Mouse (Mus musculus) limb, embryonic 10.5 days (tissue): Measurements from ENCODE around the gene Chrm3. TPM values are rescaled to one million over a fixed set of nuclear protein-coding genes. Genes with fewer than 3 reads are reported as not detected.

Source experiments
- DNase-seq: peaks from one replicate; pipeline ENCODE4 v3.0.0-alpha.2; 2017; ENCODE audit warnings: low spot score
- H3K27ac ChIP-seq: fragments of 300-500 bp; sonication (generic); 2 replicates; pipeline ENCODE4 v1.5.1; 2016; ENCODE audit warnings: mild to moderate bottlenecking
- H3K27me3 ChIP-seq: fragments of 300-500 bp; sonication (generic); 2 replicates; pipeline ENCODE4 v1.6.1; 2016; ENCODE audit warnings: low read depth, mild to moderate bottlenecking; ENCODE audit not compliant: poor library complexity, severe bottlenecking
- H3K36me3 ChIP-seq: fragments of 300-500 bp; sonication (generic); 2 replicates; pipeline ENCODE4 v1.6.1; 2016; ENCODE audit warnings: mild to moderate bottlenecking, moderate library complexity
- H3K4me1 ChIP-seq: fragments of 300-500 bp; sonication (generic); 2 replicates; pipeline ENCODE4 v1.6.1; 2016
- H3K4me3 ChIP-seq: fragments of 300-500 bp; sonication (generic); 2 replicates; pipeline ENCODE4 v1.5.1; 2016; ENCODE audit warnings: mild to moderate bottlenecking, moderate library complexity
- H3K9me3 ChIP-seq: fragments of 300-500 bp; sonication (generic); replicated peaks from 2 replicates; pipeline ENCODE4 v1.6.1; 2016; ENCODE audit warnings: mild to moderate bottlenecking
- WGBS: fragments of 180-500 bp; shearing (Covaris S2); methylation state at CpG from one replicate; pipeline ENCODE4 v1.1.7; 2016; 5-methylcytosine and 5-hydroxymethylcytosine counted together
- polyA plus RNA-seq: library from polyadenylated mRNA; unstranded; fragments of >200 nt; fragmentation: Nextera tagmentation; extraction: Ambion mirVana; gene quantifications from 2 replicates; pipeline ENCODE4 v1.2.1, GENCODE M21; 2016

Gene Chrm3
- polyA plus RNA-seq, 1 experiment from 2014 or later = not detected

DNA sequence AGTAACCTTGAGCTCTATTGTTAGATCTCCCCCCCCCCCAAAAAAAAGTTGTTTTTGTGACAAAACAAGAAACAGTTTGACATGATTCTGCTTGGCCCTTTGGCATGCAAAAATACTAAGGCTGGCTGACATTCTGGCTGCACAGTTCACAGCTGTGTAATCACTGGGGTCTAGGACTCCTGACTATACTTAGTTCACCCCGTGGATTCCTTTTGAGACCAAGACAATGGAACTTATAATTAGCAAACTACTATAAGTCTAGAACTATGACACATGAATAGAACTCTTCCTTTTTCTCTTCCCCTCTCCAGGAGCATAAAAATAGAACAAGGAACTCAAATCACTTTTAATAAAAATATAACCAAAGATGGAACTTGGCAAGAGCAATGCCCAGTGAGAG, 251.1 kb downstream of the Chrm3 start:
- no peak overlapping the region for H3K4me3 ChIP-seq
- no peak for DNase-seq
- no peaks in the 10 kb centered on the region for H3K36me3 ChIP-seq
- H3K27ac ChIP-seq = no peak overlapping the region
- WGBS = 87% methylated on average over 1 of the region's 1 CpGs
- no peaks in the 10 kb centered on the region for H3K4me1 ChIP-seq
- no peaks in the 10 kb centered on the region for H3K9me3 ChIP-seq
- H3K27me3 ChIP-seq = no peaks in the 10 kb centered on the region

DNA sequence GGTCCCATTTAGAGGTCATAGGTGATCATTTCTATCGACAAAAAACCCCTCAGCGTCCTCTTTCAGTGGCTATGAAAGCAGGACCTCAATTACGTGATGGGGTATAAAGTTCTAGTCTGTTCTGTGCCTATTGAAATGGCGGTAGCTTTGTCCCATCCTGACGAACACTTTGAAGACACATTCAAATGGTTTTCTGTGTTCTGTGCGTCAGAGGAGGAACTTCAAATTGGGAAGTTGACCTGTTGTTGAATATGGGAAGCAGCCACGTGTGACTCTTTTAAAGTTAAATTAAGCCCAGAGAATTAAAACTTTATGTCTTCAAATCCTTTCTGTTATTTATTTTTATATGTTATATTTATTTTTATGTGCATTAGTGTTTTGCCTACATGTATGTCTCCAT, 253.3 kb downstream of the Chrm3 start:
- H3K27me3 ChIP-seq = no peaks in the 10 kb centered on the region
- H3K4me1 ChIP-seq = no peaks in the 10 kb centered on the region
- no peaks in the 10 kb centered on the region for H3K36me3 ChIP-seq
- H3K9me3 ChIP-seq = no peaks in the 10 kb centered on the region
- DNase-seq = no peak
- H3K27ac ChIP-seq = no peak overlapping the region
- WGBS = 88% methylated on average over 7 of the region's 7 CpGs
- no peak overlapping the region for H3K4me3 ChIP-seq

DNA sequence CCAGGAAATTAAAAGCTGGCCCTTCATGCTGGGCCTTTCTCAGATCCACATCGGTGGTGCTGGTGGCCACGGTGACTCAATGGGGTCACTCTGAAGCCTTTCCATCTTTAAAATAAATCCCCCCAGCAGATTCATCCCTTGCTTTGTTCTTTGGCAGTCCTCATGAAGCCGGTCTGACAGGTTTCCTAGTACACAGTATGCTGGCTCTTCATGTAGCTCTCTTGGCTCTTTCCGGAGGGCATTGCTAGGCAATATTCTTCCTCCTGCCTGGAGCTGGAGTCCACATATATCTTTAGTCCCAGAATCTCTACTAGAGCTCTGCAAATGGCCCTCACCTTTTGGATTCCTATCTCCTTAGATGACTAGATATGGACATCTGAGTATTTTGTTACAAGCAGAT, 269.9 kb downstream of the Chrm3 start:
- DNase-seq = no peak
- WGBS = 88% methylated on average over 4 of the region's 4 CpGs
- no peaks in the 10 kb centered on the region for H3K9me3 ChIP-seq
- no peaks in the 10 kb centered on the region for H3K36me3 ChIP-seq
- H3K27me3 ChIP-seq = no peaks in the 10 kb centered on the region
- H3K4me3 ChIP-seq = no peak overlapping the region
- H3K4me1 ChIP-seq = no peaks in the 10 kb centered on the region
- no peak overlapping the region for H3K27ac ChIP-seq

DNA sequence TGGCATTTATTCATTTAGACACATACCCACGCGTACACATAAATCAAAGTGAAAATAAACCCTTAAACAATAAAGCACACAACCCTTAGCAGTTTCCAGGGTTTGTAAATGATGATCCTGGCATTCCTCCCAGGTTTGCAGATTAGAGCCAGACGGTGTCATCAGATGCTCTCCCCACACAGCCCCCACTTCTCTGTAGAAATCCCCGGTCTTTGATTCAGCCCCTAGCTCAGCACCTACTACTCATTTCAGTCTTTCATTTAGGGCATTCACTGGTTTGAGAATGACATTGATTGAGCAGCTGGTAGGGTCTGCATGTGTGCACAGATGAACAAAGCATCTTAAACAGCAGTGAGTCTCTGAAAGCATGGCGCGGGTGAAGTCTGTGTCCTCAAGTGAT, 274.3 kb downstream of the Chrm3 start:
- H3K9me3 ChIP-seq = no peaks in the 10 kb centered on the region
- 92% methylated on average over 6 of the region's 6 CpGs for WGBS
- H3K27me3 ChIP-seq = no peaks in the 10 kb centered on the region
- no peaks in the 10 kb centered on the region for H3K4me1 ChIP-seq
- H3K36me3 ChIP-seq = no peaks in the 10 kb centered on the region
- H3K4me3 ChIP-seq = no peak overlapping the region
- no peak for DNase-seq
- no peak overlapping the region for H3K27ac ChIP-seq

DNA sequence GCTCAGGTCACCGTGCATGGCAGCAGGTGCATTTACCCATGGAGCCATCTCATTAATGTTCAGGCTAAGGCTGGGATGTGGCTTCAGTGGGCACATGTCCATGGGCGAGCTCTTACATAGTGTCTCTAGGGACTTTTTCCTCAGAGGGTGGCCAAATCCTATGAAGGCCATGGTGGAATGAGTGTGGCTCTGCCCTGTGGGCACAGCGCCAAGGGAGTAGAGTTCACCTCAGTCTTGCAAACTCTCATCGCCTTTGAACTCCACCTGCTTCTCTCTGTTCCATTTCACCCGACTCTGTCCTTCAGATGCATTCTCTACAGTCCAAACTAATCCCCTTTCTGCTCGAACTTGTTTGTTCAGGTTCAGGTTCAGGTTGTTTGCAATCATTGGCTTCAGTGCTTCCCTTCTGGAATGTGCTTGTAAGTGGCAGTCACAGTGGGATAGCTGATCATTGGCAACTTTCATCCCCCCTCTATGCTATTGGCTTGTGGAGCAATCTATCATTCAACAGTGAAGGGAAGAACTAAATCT, 278.7 kb downstream of the Chrm3 start:
- Histone ChIP-seq H3K4me1 (no peaks in the 10 kb centered on the region), H3K27ac (no peak overlapping the region), H3K4me3 (no peak overlapping the region), H3K27me3 (no peaks in the 10 kb centered on the region), H3K36me3 (no peaks in the 10 kb centered on the region), H3K9me3 (no peaks in the 10 kb centered on the region)
- no peak for DNase-seq
- WGBS = 87% methylated on average over 6 of the region's 6 CpGs

DNA sequence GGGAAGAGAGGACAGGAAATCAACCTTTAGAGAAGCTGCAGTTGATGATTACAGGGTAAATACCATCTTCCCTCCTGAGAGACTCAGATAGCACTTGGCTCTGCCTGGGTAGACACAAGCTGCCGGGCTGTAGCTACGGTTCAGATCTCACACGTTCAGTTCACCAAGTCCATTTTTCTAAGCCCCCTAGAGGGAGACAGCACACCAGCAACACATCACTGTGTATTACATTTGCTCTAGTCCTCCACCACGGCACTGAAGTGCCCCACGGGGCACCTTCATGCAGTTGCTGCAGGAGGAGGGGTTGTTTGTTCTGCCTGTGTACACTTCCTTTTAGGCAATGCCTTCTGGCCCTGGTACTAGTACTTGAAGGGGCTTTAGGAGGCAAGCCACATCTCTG, 289.5 kb downstream of the Chrm3 start:
- Histone ChIP-seq H3K4me1 (no peaks in the 10 kb centered on the region), H3K27ac (no peak overlapping the region), H3K36me3 (no peaks in the 10 kb centered on the region), H3K9me3 (no peaks in the 10 kb centered on the region), H3K4me3 (no peak overlapping the region), H3K27me3 (no peaks in the 10 kb centered on the region)
- no peak for DNase-seq
- WGBS = 61% methylated on average over 5 of the region's 5 CpGs

DNA sequence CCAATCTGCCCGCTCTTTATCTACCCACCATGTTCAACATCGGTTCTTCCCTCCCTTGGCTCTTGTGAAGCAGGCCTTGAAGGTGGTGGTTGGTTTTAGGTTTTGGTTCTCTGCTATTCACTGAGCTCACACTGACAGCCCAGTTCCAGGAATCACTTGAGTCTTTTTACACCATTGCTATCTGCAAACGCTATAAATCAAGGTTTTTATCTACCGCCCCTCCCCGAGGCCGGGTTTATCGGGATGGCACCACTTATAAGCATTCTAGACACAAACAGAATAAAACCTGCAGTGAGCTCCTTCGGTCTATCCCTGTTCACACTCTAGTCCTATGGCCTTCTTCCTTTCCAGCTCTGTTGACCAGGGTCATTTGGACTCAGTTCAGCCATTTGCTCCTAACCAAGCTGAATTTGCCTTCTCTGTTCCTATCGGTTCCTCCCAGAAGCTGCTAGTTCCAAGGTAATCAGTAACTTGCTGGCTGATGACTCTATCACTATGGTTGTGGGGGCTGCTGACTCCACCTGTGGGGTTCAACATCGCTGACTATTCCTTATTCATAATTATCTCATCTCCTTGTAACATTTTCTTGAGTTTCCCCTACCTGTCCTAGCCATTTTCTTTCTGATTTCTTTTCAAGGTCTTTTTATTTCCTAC, 291.6 kb downstream of the Chrm3 start:
- DNase-seq = no peak
- WGBS = 92% methylated on average over 10 of the region's 10 CpGs
- H3K27ac ChIP-seq = no peak overlapping the region

DNA sequence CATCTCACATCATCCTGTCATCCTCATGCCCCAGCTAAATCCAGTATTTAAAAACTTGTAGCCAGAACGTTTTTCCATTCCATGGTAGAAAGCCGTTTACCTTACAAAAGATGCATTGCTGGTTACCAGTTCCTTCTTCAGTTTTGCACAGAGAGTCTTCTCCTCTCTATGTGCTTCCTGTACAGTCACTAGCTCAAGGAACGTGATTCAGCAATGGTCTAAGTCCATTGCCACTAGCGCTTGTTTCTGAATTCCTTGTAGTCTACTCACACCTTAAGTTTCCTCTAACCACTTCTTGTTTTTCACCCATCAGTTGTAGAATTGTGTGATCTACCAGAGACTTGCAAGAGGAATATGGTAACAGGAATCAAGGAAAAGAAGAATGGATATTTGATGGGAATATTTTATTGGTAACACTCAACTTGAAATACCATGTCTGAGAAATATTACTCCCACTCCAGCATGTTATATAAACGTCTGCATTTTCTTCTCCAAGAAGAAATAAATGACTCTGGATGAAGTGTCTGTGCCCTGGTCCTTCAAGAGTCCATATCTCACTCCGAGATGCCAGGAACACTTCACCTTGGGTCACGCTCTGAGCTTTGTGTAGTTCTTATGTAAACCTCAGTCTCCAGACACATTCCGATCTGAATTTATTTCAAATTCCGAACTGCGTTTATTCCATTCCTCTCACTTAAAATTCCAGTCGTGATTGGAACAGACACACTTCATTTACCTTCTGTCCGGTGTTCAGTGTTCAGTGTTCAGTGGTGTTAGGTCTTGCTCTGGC, 293.6 kb downstream of the Chrm3 start:
- Histone ChIP-seq H3K4me3 (no peak overlapping the region), H3K27me3 (no peaks in the 10 kb centered on the region), H3K27ac (no peak overlapping the region), H3K9me3 (no peaks in the 10 kb centered on the region), H3K4me1 (no peaks in the 10 kb centered on the region), H3K36me3 (no peaks in the 10 kb centered on the region)
- WGBS = 87% methylated on average over 12 of the region's 12 CpGs
- no peak for DNase-seq

More for the DNA sequence above, 291.6 kb downstream of the Chrm3 start:
- Histone ChIP-seq H3K4me1 (no peaks in the 10 kb centered on the region), H3K27me3 (no peaks in the 10 kb centered on the region), H3K36me3 (no peaks in the 10 kb centered on the region), H3K9me3 (no peaks in the 10 kb centered on the region), H3K4me3 (no peak overlapping the region)

DNA sequence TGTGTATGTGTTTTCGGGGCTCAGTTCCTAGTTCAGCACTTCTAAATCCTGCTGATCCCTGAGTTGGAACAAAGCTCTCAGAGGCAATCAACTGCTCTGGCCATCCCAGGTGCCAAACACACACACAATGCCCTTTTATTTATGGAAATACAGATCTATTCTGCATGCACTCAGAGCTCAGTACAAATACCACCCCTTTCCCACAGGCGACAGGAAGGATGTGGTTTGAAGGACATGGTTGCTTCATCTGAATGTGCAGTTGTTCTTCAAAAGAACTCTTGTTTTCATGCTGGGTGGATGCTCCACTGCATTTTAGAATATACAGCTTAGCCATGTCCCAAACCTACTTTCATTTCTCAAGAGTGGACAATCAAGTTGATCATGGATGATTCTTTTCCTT, 294.9 kb downstream of the Chrm3 start:
- Histone ChIP-seq H3K4me3 (no peak overlapping the region), H3K27ac (no peak overlapping the region), H3K36me3 (no peaks in the 10 kb centered on the region), H3K27me3 (no peaks in the 10 kb centered on the region), H3K9me3 (no peaks in the 10 kb centered on the region), H3K4me1 (no peaks in the 10 kb centered on the region)
- DNase-seq = no peak
- 83% methylated on average over 2 of the region's 2 CpGs for WGBS

DNA sequence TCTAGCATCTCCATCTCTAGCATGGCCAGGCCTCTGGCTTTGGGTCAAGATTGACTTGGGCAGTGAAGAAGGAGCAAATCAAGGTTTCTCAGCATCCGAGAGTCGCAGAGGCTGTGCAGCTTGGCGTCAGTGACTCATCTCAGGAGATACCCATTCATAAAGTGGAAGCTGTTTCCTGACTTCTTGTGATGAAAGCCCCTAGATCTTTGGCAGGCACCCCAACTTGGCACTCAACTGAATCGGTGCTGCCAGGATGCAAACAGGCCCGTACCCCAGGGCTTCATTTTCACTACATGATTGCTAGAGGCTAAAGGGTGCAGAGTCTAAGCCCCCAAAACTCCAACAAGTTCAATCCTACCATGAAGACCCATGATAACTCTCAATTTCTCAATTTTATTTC, 298.0 kb downstream of the Chrm3 start:
- Histone ChIP-seq H3K4me3 (no peak overlapping the region), H3K36me3 (no peaks in the 10 kb centered on the region), H3K27me3 (no peaks in the 10 kb centered on the region), H3K4me1 (no peaks in the 10 kb centered on the region), H3K27ac (no peak overlapping the region), H3K9me3 (no peaks in the 10 kb centered on the region)
- DNase-seq = no peak
- WGBS = 92% methylated on average over 5 of the region's 5 CpGs

DNA sequence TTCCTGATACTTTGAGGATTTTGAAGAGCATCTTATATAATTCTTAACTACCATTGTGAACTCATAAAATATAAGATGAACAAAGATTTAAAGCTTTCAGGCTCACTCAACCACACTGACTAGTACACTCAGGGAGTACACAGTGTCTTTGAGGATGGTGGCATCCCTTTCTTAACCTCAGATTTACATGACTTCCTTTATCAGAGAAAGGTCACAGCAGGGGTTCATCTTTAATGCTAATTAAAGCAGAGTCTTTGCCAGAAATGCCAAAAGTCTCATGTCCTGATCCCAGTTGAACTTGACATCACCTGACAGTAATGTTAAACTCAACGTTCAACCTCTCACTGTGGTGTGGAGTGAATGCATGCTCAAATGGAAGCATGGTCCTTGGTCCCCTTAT, 301.7 kb downstream of the Chrm3 start:
- H3K4me3 ChIP-seq = no peak overlapping the region
- DNase-seq = no peak
- no peak overlapping the region for H3K27ac ChIP-seq
- WGBS = 77% methylated on average over 1 of the region's 1 CpGs
- H3K36me3 ChIP-seq = no peaks in the 10 kb centered on the region
- no peaks in the 10 kb centered on the region for H3K27me3 ChIP-seq
- no peaks in the 10 kb centered on the region for H3K4me1 ChIP-seq
- no peaks in the 10 kb centered on the region for H3K9me3 ChIP-seq

DNA sequence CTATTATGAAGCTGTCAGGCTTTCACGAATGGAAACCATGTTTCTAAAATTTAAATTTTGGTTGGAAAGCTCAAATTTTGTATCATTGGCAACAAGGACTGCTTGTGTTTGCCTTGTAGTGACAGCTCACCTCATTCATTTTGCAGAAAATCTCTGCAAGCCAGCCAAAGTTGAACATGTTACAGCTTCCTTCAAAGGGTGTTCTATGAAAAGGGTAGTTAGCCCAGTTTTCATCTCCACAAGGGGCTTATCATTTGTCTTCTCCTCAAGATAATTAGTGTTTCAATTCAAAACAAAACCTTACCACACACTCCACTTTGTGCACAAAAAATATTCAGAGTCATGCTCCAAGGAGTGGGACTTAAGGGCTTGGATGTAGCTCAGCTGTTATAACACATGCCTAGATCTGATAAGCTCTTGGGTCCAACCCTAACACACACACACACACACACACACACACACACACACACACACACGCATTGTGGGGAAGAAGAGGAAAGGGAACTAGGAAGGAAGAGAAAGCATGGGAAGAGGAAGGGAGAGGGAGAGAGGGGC, 302.9 kb downstream of the Chrm3 start:
- no peak overlapping the region for H3K27ac ChIP-seq
- H3K4me1 ChIP-seq = no peaks in the 10 kb centered on the region
- 73% methylated on average over 2 of the region's 2 CpGs for WGBS
- no peak overlapping the region for H3K4me3 ChIP-seq
- H3K27me3 ChIP-seq = no peaks in the 10 kb centered on the region
- no peak for DNase-seq
- no peaks in the 10 kb centered on the region for H3K36me3 ChIP-seq
- no peaks in the 10 kb centered on the region for H3K9me3 ChIP-seq

DNA sequence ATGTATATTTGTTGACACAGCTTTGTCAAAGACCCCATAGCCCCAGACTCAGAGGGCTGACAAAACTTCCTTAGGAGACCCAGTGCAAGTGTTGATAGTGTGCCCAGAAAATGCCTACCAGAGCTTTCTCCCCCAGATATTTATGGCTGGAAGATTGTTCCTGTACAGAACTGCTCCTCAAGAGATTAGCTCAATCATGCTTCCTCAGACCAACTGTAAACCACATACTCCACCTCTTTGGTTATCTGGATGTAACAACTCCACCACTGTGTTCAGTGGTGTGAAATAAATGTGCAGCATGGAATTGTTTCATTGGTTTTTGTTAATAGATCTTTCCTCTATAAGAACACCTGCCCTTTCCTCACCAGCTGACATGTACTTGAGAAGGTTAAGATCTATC, 306.6 kb downstream of the Chrm3 start:
- no peaks in the 10 kb centered on the region for H3K36me3 ChIP-seq
- H3K4me1 ChIP-seq = no peaks in the 10 kb centered on the region
- no peak overlapping the region for H3K27ac ChIP-seq
- H3K27me3 ChIP-seq = no peaks in the 10 kb centered on the region
- no peak for DNase-seq
- H3K4me3 ChIP-seq = no peak overlapping the region
- H3K9me3 ChIP-seq = no peaks in the 10 kb centered on the region
